Mouse (Mus musculus) stomach, embryonic 14.5 days (tissue): Measurements from ENCODE around the gene Sash1. TPM values are rescaled to one million over a fixed set of nuclear protein-coding genes. Genes with fewer than 3 reads are reported as not detected.

Experiments used
- ATAC-seq: fragments of 200-750 bp; cut with Nextera tagmentation; 2 replicates; pipeline ENCODE4 v1.8.0; 2017; ENCODE audit warnings: low read depth, moderate TSS enrichment; ENCODE audit not compliant: insufficient number of reproducible peaks, insufficient read depth, low FRiP score
- H3K27ac ChIP-seq: fragments of 300-500 bp; sonication (generic); 2 replicates; pipeline ENCODE4 v1.5.1; 2014; ENCODE audit warnings: mild to moderate bottlenecking, low read length, moderate library complexity, mixed read lengths
- H3K27me3 ChIP-seq: fragments of 300-500 bp; sonication (generic); 2 replicates; pipeline ENCODE4 v1.6.1; 2014; ENCODE audit warnings: low read length, control low read depth, mixed read lengths; ENCODE audit not compliant: control insufficient read depth, insufficient read depth
- H3K36me3 ChIP-seq: fragments of 300-500 bp; sonication (generic); 2 replicates; pipeline ENCODE4 v1.6.1; 2014; ENCODE audit warnings: mild to moderate bottlenecking, control low read depth, low read length, moderate library complexity, mixed read lengths; ENCODE audit not compliant: control insufficient read depth, insufficient read depth
- H3K4me1 ChIP-seq: fragments of 300-500 bp; sonication (generic); 2 replicates; pipeline ENCODE4 v1.6.1; 2014; ENCODE audit warnings: low read length, control low read depth, mixed read lengths; ENCODE audit not compliant: control insufficient read depth, insufficient read depth
- H3K4me2 ChIP-seq: fragments of 300-500 bp; sonication (generic); replicated peaks from 2 replicates; pipeline ENCODE4 v1.6.1; 2014; ENCODE audit warnings: low read depth, low read length, control low read depth
- H3K4me3 ChIP-seq: fragments of 300-500 bp; sonication (generic); 2 replicates; pipeline ENCODE4 v1.5.1; 2014; ENCODE audit warnings: low read depth, low read length, control low read depth
- H3K9ac ChIP-seq: fragments of 300-500 bp; sonication (generic); replicated peaks from 2 replicates; pipeline ENCODE4 v1.6.1; 2014; ENCODE audit warnings: low read depth, mild to moderate bottlenecking, control low read depth, low read length, moderate library complexity, mixed read lengths
- H3K9me3 ChIP-seq: fragments of 300-500 bp; sonication (generic); 2 replicates; pipeline ENCODE4 v1.6.1; 2016; ENCODE audit warnings: low read depth, low read length, control low read depth; ENCODE audit not compliant: control insufficient read depth
- WGBS: fragments of 180-500 bp; shearing (Covaris S2); extraction: QIAGEN DNeasy Blood & Tissue Kit; methylation state at CpG from one replicate; pipeline ENCODE4 v1.1.7; 2014; 5-methylcytosine and 5-hydroxymethylcytosine counted together
- polyA plus RNA-seq: library from polyadenylated mRNA; unstranded; fragments of >200 nt; fragmentation: Nextera tagmentation; extraction: Ambion mirVana; gene quantifications from 2 replicates; pipeline ENCODE4 v1.2.1, GENCODE M21; 2014

Gene Sash1
- polyA plus RNA-seq, 1 experiment from 2014 or later = 9.3 TPM

- 71% methylated on average over 4 of the region's 4 CpGs for WGBS
Measured at GRCm38 (mm10) chr10:8772464-8773209, 113.2 kb downstream of the Sash1 start.

GRCm38 (mm10) chr10:8770931-8771653 is 114.8 kb downstream of the Sash1 start:
- no peak overlapping the region for H3K4me2 ChIP-seq
- H3K4me3 ChIP-seq = no peak overlapping the region
- no peak for ATAC-seq
- no peak overlapping the region for H3K27ac ChIP-seq
- WGBS = 91% methylated on average over 12 of the region's 12 CpGs
- H3K27me3 ChIP-seq = no peaks in the 10 kb centered on the region
- H3K36me3 ChIP-seq = no peaks in the 10 kb centered on the region
- no peaks in the 10 kb centered on the region for H3K9me3 ChIP-seq
- no peak overlapping the region for H3K9ac ChIP-seq
- H3K4me1 ChIP-seq = peaks cover 6% of the 10 kb centered on the region; the same call in 1 of the 2 replicates

More at GRCm38 (mm10) chr10:8772464-8773209, 113.2 kb downstream of the Sash1 start:
- Histone ChIP-seq H3K27me3 (no peaks in the 10 kb centered on the region), H3K9ac (no peak overlapping the region), H3K4me3 (no peak overlapping the region), H3K9me3 (no peaks in the 10 kb centered on the region), H3K4me2 (no peak overlapping the region), H3K27ac (no peak overlapping the region), H3K36me3 (no peaks in the 10 kb centered on the region; the same call in 1 of the 2 replicates), H3K4me1 (peaks cover 6% of the 10 kb centered on the region; the same call in 1 of the 2 replicates)
- ATAC-seq = no peak; the same call in 1 of the 2 replicates

- no peak overlapping the region for H3K9ac ChIP-seq
- no peaks in the 10 kb centered on the region for H3K27me3 ChIP-seq
- ATAC-seq = no peak
- H3K9me3 ChIP-seq = no peaks in the 10 kb centered on the region
- 83% methylated on average over 8 of the region's 8 CpGs for WGBS
- peaks cover 6% of the 10 kb centered on the region; the same call in 1 of the 2 replicates for H3K4me1 ChIP-seq
- no peak overlapping the region for H3K4me3 ChIP-seq
- no peak overlapping the region for H3K27ac ChIP-seq
- H3K36me3 ChIP-seq = no peaks in the 10 kb centered on the region; the same call in 1 of the 2 replicates
- H3K4me2 ChIP-seq = no peak overlapping the region
Measured at GRCm38 (mm10) chr10:8768654-8769053, 117.2 kb downstream of the Sash1 start.

- H3K27me3 ChIP-seq = no peaks in the 10 kb centered on the region
- ATAC-seq = no peak
Measured at GRCm38 (mm10) chr10:8767381-8767780, 118.5 kb downstream of the Sash1 start.

GRCm38 (mm10) chr10:8765922-8766522 is 119.8 kb downstream of the Sash1 start:
- ATAC-seq = no peak
- no peak overlapping the region for H3K9ac ChIP-seq
- WGBS = 75% methylated on average over 10 of the region's 10 CpGs

More at GRCm38 (mm10) chr10:8767381-8767780, 118.5 kb downstream of the Sash1 start:
- Histone ChIP-seq H3K9ac (no peak overlapping the region), H3K9me3 (no peaks in the 10 kb centered on the region), H3K4me2 (no peak overlapping the region), H3K36me3 (no peaks in the 10 kb centered on the region; the same call in 1 of the 2 replicates), H3K4me1 (peaks cover 10% of the 10 kb centered on the region; the same call in 1 of the 2 replicates), H3K4me3 (no peak overlapping the region), H3K27ac (no peak overlapping the region)
- 58% methylated on average over 5 of the region's 5 CpGs for WGBS

GRCm38 (mm10) chr10:8762771-8763170 is 123.1 kb downstream of the Sash1 start:
- Histone ChIP-seq H3K36me3 (no peaks in the 10 kb centered on the region; the same call in 1 of the 2 replicates), H3K27ac (peak overlapping the region; percentile 35; the same call in 1 of the 2 replicates), H3K9ac (no peak overlapping the region), H3K4me2 (peak overlapping the region; percentile 36), H3K4me3 (no peak overlapping the region), H3K27me3 (no peaks in the 10 kb centered on the region), H3K9me3 (no peaks in the 10 kb centered on the region), H3K4me1 (peaks cover 19% of the 10 kb centered on the region; the same call in 1 of the 2 replicates)
- 41% methylated on average over 12 of the region's 12 CpGs for WGBS
- peak; percentile 30; the same call in 1 of the 2 replicates for ATAC-seq

More at GRCm38 (mm10) chr10:8765922-8766522, 119.8 kb downstream of the Sash1 start:
- Histone ChIP-seq H3K9me3 (no peaks in the 10 kb centered on the region), H3K36me3 (no peaks in the 10 kb centered on the region; the same call in 1 of the 2 replicates), H3K27me3 (no peaks in the 10 kb centered on the region), H3K4me1 (peaks cover 6% of the 10 kb centered on the region; the same call in 1 of the 2 replicates), H3K27ac (no peak overlapping the region), H3K4me3 (no peak overlapping the region), H3K4me2 (no peak overlapping the region)

- WGBS = 16% methylated on average over 14 of the region's 14 CpGs
- peak overlapping the region; percentile 18; the same call in 1 of the 2 replicates for H3K9ac ChIP-seq
Measured at GRCm38 (mm10) chr10:8762209-8762701, 123.6 kb downstream of the Sash1 start.

More at GRCm38 (mm10) chr10:8762209-8762701, 123.6 kb downstream of the Sash1 start:
- Histone ChIP-seq H3K4me2 (peak overlapping the region; percentile 36), H3K4me1 (peaks cover 22% of the 10 kb centered on the region; the same call in 1 of the 2 replicates), H3K4me3 (peak overlapping the region; percentile 21), H3K27me3 (no peaks in the 10 kb centered on the region), H3K9me3 (no peaks in the 10 kb centered on the region), H3K27ac (peak overlapping the region; percentile 84), H3K36me3 (no peaks in the 10 kb centered on the region; the same call in 1 of the 2 replicates)
- peak; percentile 59; the same call in 1 of the 2 replicates for ATAC-seq
